Mouse (Mus musculus) liver, embryonic 18 days (tissue): ENCODE data around the gene Tmem50a. TPM values are rescaled to one million over a fixed set of nuclear protein-coding genes. Genes with fewer than 3 reads are reported as not detected.

ENCODE experiments used
- polyA plus RNA-seq: library from polyadenylated mRNA; depleted of rRNA; stranded (reverse); fragments of >200 nt; gene quantifications from 2 replicates; pipeline ENCODE4 v1.2.3, GENCODE M21; 2012; rRNA removed

Gene Tmem50a
- polyA plus RNA-seq: 68.0 and 69.2 TPM in 2 replicates

DNA sequence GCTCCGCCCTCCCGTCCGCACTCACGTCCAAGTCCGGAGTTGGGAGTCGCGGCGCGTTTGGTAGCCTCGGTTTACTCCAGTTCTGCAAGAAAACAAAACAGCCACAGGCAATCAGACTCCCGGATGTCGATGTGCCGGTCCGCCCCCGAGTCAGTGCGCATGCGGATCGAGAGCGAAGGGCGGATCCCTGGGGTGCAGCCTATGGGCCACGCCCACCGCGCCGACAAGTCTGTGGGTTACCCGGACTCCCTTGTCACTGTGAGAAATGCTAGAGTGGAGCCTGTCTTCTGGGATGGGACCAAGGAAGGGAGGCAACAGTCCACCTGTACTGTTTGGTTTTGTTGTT lies at the start of gene Tmem50a:
Gene Tmem50a, minus strand, starts transcription at position 161 of the 346 bp plus-strand sequence.

DNA sequence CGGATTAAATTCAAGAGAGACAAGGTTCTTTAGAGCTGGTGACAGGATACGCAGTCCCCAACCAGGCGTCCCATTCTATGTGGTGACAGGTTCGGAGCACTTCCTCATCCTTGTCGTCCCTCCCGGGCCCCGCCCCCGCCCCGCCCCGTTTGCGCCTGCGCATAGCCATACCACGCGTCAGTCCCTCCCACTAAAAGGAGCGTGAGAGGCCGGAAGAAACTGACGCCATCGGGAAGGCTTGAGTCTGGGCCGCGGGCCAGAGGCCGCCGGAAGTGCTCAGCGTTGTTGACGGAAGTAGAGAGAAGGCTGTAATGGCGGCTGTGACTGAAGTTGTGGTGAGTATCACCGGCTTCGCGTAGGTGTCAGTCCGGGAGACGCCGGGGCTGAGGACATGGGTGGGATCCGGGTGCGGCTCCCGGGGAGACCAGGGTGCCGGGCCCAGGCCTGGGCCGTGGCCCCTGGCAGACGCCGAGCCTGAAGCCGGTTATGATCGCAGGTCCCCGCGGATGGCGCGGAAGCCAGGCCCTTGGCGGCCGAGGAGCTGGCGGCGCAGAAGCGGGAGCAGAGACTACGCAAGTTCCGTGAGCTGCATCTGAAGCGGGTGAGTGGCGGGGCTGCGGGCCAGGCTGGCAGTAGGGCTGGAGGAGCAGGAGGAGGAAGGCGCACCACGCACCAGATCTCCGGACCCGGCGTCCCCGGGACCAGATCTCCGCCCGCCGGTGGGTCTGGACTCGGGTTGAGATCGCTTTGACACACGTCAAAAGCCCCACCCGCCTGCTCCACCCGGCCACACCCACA lies 16.1 kb upstream of the Tmem50a start, which contains the start of gene Syf2:
Gene Syf2, plus strand, starts transcription at position 215 of the 798 bp plus-strand sequence.

GRCm38 (mm10) chr4:134923258-134924018 lies 8.6 kb upstream of the Tmem50a start, which contains the start of gene Rsrp1:
Gene Rsrp1, plus strand, starts transcription at chr4:134923592.

GRCm38 (mm10) chr4:134863937-134864729 lies 50.7 kb downstream of the Tmem50a start, which contains the start of gene Rhd:
Gene Rhd, plus strand, starts transcription at chr4:134864536.

GRCm38 (mm10) chr4:134853259-134853636 lies 61.6 kb downstream of the Tmem50a start, which contains the start of gene Maco1:
Gene Maco1, minus strand, starts transcription at chr4:134853345.

Other genes starting within 250 kb of the Tmem50a start
- 2.0 and 2.5 TPM in 2 replicates for gene Man1c1, start 210.7 kb downstream of the Tmem50a start, polyA plus RNA-seq
- 7.2 and 7.9 TPM in 2 replicates for gene Ldlrap1, start 147.0 kb downstream of the Tmem50a start, polyA plus RNA-seq
- 8.3 and 9.2 TPM in 2 replicates for gene Maco1, start 61.7 kb downstream of the Tmem50a start, polyA plus RNA-seq
- 109 and 117 TPM in 2 replicates for gene Rhd, start 50.5 kb downstream of the Tmem50a start, polyA plus RNA-seq
- gene Rsrp1, start 8.6 kb upstream of the Tmem50a start, polyA plus RNA-seq: 306 and 352 TPM in 2 replicates
- 34.8 and 36.7 TPM in 2 replicates for gene Syf2, start 15.9 kb upstream of the Tmem50a start, polyA plus RNA-seq
- gene Runx3, start 205.6 kb upstream of the Tmem50a start, polyA plus RNA-seq: 0.46 and 0.55 TPM in 2 replicates